Mouse (Mus musculus): ENCODE results near the gene Gm1043.

Gm1043 gene

DNA sequence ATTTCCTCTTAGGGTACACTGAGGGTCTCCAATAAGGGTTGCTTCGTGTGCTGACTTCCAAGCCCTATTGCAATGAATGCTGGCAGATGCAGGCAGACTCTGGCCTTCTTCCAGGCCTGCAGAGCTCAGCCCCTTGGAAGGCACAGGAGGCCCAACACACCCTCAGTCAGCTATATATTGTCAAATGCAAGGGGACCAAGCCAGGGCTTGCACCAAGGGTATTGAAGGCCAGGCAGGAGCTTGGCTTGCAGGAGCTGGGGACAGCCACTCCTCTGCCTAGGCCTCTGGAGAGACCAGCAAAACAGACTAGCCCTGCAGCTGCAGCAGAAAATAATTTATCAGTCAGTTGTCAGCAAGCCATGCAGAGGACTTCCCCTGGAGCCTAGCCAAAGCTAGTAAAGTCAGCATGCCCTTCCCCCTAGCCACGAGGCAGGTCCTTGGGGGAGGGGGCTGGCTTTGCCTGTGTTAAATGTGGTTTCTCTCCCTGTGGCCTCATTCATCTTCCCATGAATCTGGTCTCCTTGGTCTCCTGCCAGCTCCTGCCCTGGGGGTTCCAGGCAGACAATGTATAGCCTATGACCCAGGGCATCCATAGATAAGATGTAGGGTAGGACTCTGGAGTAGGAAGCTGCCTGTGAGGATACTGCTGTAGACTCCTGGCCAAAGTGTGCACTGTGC lies 113.0 kb downstream of the Gm1043 start:
- no peak for DNase-seq (ENCODE audit: extremely low read depth, low read depth)

GRCm38 (mm10) chr5:37202285-37202684 lies 117.1 kb downstream of the Gm1043 start:
- DNase-seq (ENCODE audit: extremely low read depth, low read depth): no peak

GRCm38 (mm10) chr5:37204886-37205285 lies 119.7 kb downstream of the Gm1043 start:
- no peak for DNase-seq (ENCODE audit: extremely low read depth, low read depth)

GRCm38 (mm10) chr5:37205420-37205819 lies 120.2 kb downstream of the Gm1043 start:
- no peak for DNase-seq (ENCODE audit: extremely low read depth, low read depth)

- DNase-seq (ENCODE audit: extremely low read depth, low read depth): no peak
Measured at GRCm38 (mm10) chr5:37206364-37206763, 121.2 kb downstream of the Gm1043 start.

DNA sequence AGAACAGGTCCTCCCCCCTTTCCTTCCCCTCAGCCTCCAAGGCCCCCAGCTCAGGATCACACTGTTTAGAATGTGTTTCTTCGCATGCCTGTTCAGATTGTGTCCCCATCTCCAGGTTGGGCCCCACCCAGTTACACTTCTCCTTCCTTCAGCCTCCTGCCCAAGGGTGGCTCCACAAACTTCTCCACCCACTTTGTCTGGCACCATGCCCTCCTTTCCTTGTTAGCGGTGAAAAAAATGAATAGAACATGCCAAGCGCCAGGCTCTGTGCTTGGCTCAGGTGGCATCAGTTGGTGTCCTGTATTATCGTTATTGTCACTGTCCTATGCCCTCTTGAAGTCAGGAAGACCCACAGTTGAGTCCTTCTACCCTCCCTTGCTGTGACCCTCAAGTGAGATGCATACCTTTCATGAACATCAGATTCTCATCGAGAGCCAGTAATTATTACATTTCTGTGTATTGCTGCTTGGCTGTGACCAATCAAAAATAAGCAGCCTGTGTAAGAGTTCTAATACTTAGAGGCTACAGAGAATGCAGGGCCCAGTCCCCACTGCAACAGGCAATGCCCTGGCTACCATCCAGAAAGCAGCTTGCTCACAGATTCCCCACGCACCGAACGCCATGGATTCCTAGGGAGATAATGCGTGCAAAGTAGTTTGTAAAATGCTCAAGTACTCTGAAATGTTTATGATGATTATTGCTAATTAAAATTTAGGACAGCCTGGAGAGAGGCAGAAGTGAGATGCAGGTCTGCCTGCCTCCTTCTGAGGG lies 128.0 kb downstream of the Gm1043 start:
- DNase-seq (ENCODE audit: extremely low read depth, low read depth): no peak

DNA sequence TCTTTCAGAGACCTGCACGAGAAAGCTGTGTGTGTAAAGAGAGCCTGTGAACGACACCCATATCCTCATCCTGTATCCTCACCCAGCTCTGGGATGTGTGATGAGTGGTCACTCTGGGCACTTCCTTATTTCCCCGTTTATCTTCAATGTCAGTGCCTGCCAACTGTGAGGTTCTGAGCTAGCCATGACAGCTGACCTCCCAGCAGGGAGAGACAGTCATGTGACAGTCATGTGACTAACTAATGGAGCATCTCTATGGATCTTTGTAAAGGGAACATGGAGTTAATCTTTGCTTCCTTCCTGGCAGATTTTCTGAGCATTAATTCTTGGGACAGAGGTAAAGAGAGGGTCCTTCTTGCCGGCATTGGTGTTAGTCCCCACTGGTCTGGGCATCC lies 128.5 kb downstream of the Gm1043 start:
- DNase-seq (ENCODE audit: extremely low read depth, low read depth): no peak

DNA sequence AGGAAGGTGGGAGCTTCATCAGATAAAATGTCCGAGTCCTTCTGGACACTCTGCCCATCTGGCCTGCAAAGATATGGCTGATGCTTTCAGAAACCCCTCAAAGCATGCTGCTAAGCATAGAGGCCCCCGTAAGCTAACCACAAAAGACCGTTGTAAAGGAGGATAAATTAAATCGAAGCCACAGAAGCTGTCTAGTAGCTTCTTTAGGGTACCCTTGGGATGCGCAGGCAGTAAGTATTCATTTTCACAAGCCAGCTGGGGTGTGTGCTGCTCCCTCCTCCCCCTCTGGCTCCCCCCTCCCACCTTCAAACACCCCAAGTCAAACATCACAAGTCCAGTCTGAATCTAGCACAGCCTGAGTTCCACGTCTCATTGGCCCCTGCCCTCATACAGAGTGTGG lies 129.4 kb downstream of the Gm1043 start:
- DNase-seq (ENCODE audit: extremely low read depth, low read depth): no peak

GRCm38 (mm10) chr5:37215276-37215675 lies 130.1 kb downstream of the Gm1043 start:
- DNase-seq (ENCODE audit: extremely low read depth, low read depth): no peak

DNA sequence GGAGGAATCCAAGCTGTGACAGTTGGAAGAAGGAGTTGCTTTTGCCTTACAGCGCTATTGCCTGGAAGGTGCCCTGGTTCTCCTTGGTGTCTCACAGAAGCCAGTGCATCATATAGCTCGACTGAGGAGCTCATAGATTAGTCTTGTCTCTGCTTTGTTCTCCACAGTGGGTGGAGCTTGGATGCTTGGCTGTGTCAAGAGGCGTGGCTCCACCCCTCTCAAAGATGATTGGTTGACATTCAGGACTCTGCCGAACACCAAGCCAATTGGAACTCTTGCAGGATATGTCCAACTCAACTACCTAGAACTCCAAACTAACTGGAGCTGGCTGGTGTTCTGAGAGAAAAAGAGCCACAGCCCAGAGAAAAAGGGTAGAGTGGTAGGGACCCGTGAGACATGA lies 134.4 kb downstream of the Gm1043 start:
- no peak for DNase-seq (ENCODE audit: extremely low read depth, low read depth)

- DNase-seq (ENCODE audit: extremely low read depth, low read depth): no peak
Measured at GRCm38 (mm10) chr5:37220575-37220974, 135.4 kb downstream of the Gm1043 start.

DNA sequence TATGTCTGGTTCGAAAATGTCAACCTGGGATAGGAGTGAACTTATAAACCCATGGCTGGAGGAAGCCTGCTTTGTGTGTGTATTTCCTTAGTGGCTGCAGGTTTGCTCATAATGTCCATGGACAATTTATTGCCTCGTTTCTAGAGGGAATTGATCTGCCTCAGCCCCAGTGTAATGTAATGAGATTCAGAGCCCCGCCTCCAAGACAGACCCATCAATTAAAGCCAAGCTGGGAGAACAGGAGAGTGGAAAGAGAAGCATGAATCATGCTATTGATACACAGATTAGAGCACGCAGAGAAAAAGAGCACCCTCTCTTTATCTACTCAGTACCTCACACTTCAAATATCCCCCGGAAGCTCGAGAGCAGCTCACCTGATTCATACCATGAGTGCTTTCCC lies 136.4 kb downstream of the Gm1043 start:
- DNase-seq (ENCODE audit: extremely low read depth, low read depth): no peak

DNA sequence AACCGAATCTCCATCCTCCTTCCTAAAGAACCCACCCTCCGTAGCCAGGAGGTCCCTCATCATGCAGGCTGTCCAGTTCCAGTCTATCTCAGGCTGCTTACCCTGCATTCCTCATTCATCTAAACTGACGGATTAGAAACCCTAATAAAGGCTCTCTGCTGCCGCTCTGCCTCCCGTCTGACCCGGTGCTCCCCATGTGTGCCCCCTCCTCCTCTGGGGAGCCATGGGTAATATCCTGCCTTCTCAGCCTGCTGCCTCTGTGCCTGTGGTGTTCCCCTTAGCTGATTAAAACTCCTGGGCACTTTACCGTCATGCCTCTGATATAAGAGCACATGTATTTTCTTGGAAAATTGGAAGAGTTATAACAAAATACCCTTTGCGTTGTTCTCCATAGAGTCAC lies 137.1 kb downstream of the Gm1043 start:
- DNase-seq (ENCODE audit: extremely low read depth, low read depth): no peak

DNA sequence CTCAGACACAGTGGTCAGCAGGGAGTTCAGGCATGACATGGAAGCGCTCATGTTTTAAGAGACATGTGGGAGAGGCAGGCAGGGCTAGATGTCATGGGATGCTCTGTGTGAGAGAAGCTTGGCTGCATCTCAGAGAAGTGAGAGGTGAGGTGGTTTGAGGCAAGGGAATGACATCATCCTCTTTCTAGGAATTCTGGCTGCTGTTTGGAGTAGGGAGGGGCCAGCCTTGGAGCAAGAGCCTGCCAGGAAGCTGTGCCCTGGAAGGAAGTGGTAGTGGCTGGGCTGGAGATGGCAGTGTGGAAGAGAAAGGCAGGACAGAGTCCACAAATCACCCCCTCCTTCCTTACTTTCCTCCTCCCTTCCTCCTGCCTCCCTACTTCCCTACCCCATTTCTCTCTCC lies 140.5 kb downstream of the Gm1043 start:
- DNase-seq (ENCODE audit: extremely low read depth, low read depth): no peak

DNA sequence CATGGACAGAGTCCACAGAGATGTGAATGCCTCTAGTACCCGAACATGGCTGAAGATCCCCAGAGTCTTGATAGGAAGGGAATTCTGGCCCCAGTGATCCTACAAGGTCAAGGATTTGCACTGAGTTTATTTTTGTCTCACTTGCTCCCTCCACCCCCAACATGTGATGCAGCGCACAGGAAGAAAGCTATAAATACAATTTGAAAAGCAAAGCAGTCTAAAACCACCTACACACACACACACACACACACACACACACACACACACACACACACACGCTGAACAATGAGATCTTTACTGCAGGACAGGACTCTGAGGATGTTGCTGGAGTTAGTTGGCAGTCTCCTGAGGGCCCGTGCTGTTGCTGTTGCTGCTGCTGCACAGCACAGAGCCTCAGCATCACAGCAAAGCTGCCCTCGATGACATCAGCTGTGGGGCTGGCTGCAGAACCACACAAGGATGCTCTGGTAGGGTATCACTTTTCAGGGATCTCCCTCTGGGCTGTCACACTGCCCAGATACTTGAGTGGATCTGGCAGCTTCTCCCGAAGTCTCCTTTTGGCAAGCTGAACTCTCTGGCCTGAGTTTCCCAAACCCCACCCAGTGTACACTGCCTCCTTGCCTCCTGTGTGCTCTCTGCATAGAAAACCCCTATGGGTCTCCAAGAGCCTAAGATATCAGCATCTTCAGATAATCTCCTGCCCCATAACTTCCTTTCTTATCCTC lies 142.9 kb downstream of the Gm1043 start:
- DNase-seq (ENCODE audit: extremely low read depth, low read depth): no peak

GRCm38 (mm10) chr5:37228894-37229293 lies 143.7 kb downstream of the Gm1043 start:
- DNase-seq (ENCODE audit: extremely low read depth, low read depth): no peak

DNA sequence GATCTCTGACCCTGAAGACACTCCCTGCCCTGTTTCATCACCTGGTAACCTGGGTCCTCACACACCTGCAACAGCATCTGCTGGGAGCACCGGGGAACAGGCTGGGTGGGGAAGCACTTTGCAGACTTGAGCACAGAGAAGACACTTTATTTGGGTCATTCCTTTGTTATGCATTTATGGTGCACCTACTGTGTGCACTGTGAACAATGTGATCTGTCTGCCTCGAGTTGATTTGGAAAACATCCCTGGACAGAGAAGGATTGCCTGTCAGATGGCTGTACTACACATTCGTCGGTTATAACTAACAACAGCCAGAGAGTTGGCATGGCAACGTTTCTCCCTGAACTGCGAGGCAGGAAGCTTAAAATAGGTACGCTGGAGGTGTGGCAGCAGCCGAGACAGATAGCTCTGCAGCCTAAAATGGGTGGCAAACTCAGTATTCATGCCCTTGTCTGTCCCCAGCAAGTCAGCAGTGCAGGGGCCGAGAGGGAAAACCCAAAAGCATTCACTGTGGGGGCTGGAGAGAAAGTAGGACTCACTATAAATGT lies 147.9 kb downstream of the Gm1043 start:
- DNase-seq (ENCODE audit: extremely low read depth, low read depth): no peak

- no peak for DNase-seq (ENCODE audit: extremely low read depth, low read depth)
Measured at GRCm38 (mm10) chr5:37238654-37239053, 153.5 kb downstream of the Gm1043 start.

DNA sequence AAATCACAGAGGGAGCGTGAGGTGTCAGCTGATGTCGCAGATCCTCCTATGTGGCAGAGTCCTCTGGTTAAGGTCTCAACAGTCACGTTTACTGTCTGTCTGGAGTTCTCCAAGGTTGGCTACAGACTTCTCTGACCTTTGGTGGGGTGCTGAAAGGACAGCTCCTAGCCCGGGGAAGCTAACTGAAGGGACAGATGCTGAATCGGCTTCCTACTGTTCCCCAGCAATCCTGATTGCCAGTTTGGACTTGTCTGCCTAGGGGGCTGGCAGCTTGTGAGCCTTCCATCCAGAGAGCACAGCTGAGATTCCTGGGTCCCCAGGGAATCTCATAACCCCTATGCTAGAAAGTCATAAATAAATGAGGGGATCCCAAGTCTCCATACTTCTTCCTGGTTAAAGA lies 155.4 kb downstream of the Gm1043 start:
- DNase-seq (ENCODE audit: extremely low read depth, low read depth): no peak

GRCm38 (mm10) chr5:37241224-37241623 lies 156.1 kb downstream of the Gm1043 start:
- no peak for DNase-seq (ENCODE audit: extremely low read depth, low read depth)

- DNase-seq (ENCODE audit: extremely low read depth, low read depth): no peak
Measured at GRCm38 (mm10) chr5:37241651-37242151, 156.5 kb downstream of the Gm1043 start, which contains the start of gene Crmp1. Gene Crmp1, plus strand, starts transcription at chr5:37241940.

All from MEL-GATA-1-ER (cell line).